Mouse (Mus musculus): ENCODE results near the gene Cenph. TPM values are rescaled to one million over a fixed set of nuclear protein-coding genes. Genes with fewer than 3 reads are reported as not detected.
A peak's percentile ranks its signal among the peaks of the same experiment; 100 is the strongest.
"Not testable (repeated sequence)": the region's sequence is repeated elsewhere in the genome, so short reads cannot be mapped to it uniquely, and the experiment has no call there.

Cenph gene
- polyA plus RNA-seq, 1 experiment from 2014 or later: 20.4 TPM

GRCm38 (mm10) chr13:100732756-100733155, 42.9 kb downstream of the Cenph start:
- Histone ChIP-seq H3K27me3 (replicated peaks; ENCODE audit: control insufficient read depth, insufficient read depth, low read length) (no peaks in the 10 kb centered on the region), H3K9ac (ENCODE audit: low read length) (no peak overlapping the region), H3K4me2 (ENCODE audit: low read length) (no peak overlapping the region), H3K36me3 (ENCODE audit: control insufficient read depth, insufficient read depth, low read length) (peaks cover 12% of the 10 kb centered on the region; the same call in 1 of the 2 replicates), H3K4me1 (ENCODE audit: control insufficient read depth, insufficient read depth, low read length) (peaks cover 8% of the 10 kb centered on the region; the same call in 1 of the 2 replicates), H3K9me3 (replicated peaks; ENCODE audit: control insufficient read depth, low read length) (no peaks in the 10 kb centered on the region), H3K27ac (ENCODE audit: low read depth, low read length) (no peak overlapping the region), H3K4me3 (ENCODE audit: low read depth, low read length) (no peak overlapping the region)
- DNase-seq (ENCODE audit: low spot score) (no peak), ATAC-seq (no peak)
- 95% methylated on average over 2 of the region's 2 CpGs for WGBS

- not testable (repeated sequence) for H3K4me1 ChIP-seq (ENCODE audit: control insufficient read depth, insufficient read depth, low read length); H3K27me3 ChIP-seq (replicated peaks; ENCODE audit: control insufficient read depth, insufficient read depth, low read length); ATAC-seq; DNase-seq (ENCODE audit: low spot score); H3K9me3 ChIP-seq (replicated peaks; ENCODE audit: control insufficient read depth, low read length); H3K27ac ChIP-seq (ENCODE audit: low read depth, low read length); H3K9ac ChIP-seq (ENCODE audit: low read length)
- Histone ChIP-seq H3K36me3 (ENCODE audit: control insufficient read depth, insufficient read depth, low read length) (peaks cover 13% of the 10 kb centered on the region; the same call in 1 of the 2 replicates), H3K4me3 (ENCODE audit: low read depth, low read length) (peak overlapping the region; percentile 85; the same call in 1 of the 2 replicates), H3K4me2 (ENCODE audit: low read length) (peak overlapping the region; percentile 58)
- 88% methylated on average over 5 of the region's 6 CpGs for WGBS
Measured at GRCm38 (mm10) chr13:100731462-100732046, 44.1 kb downstream of the Cenph start.

- H3K9me3 ChIP-seq (replicated peaks; ENCODE audit: control insufficient read depth, low read length): no peaks in the 10 kb centered on the region
- H3K4me3 ChIP-seq (ENCODE audit: low read depth, low read length): peak within 1 kb of the TSS; percentile 85
- under 1% methylated on average over 19 of the region's 19 CpGs for WGBS
- DNase-seq (ENCODE audit: low spot score) (peak; percentile 97), ATAC-seq (peak; percentile 100)
- peak within 1 kb of the TSS; percentile 92 for H3K9ac ChIP-seq (ENCODE audit: low read length)
- no peaks in the 10 kb centered on the region for H3K27me3 ChIP-seq (replicated peaks; ENCODE audit: control insufficient read depth, insufficient read depth, low read length)
- peaks cover 8% of the 10 kb centered on the region; the same call in 1 of the 2 replicates for H3K4me1 ChIP-seq (ENCODE audit: control insufficient read depth, insufficient read depth, low read length)
- peak within 1 kb of the TSS; percentile 58 for H3K4me2 ChIP-seq (ENCODE audit: low read length)
- peak within 1 kb of the TSS; percentile 85 for H3K27ac ChIP-seq (ENCODE audit: low read depth, low read length)
- peaks cover 11% of the 10 kb centered on the region; the same call in 1 of the 2 replicates for H3K36me3 ChIP-seq (ENCODE audit: control insufficient read depth, insufficient read depth, low read length)
Measured at GRCm38 (mm10) chr13:100730861-100731176, 44.9 kb downstream of the Cenph start, which contains the start of gene Cdk7. Gene Cdk7, minus strand, starts transcription at chr13:100730939.

- Histone ChIP-seq H3K9ac (ENCODE audit: low read length) (peak overlapping the region; percentile 92), H3K9me3 (replicated peaks; ENCODE audit: control insufficient read depth, low read length) (no peaks in the 10 kb centered on the region), H3K27ac (ENCODE audit: low read depth, low read length) (peak overlapping the region; percentile 85), H3K36me3 (ENCODE audit: control insufficient read depth, insufficient read depth, low read length) (peaks cover 8% of the 10 kb centered on the region; the same call in 1 of the 2 replicates), H3K4me3 (ENCODE audit: low read depth, low read length) (peak overlapping the region; percentile 85), H3K4me1 (ENCODE audit: control insufficient read depth, insufficient read depth, low read length) (peaks cover 8% of the 10 kb centered on the region; the same call in 1 of the 2 replicates), H3K4me2 (ENCODE audit: low read length) (peak overlapping the region; percentile 58), H3K27me3 (replicated peaks; ENCODE audit: control insufficient read depth, insufficient read depth, low read length) (no peaks in the 10 kb centered on the region)
- ATAC-seq (peak; percentile 86), DNase-seq (ENCODE audit: low spot score) (peak; percentile 16)
- 2% methylated on average over 30 of the region's 30 CpGs for WGBS
Measured at GRCm38 (mm10) chr13:100730153-100730860, 45.4 kb downstream of the Cenph start.

- not testable (repeated sequence) for H3K4me2 ChIP-seq (ENCODE audit: low read length); H3K27me3 ChIP-seq (replicated peaks; ENCODE audit: control insufficient read depth, insufficient read depth, low read length); H3K36me3 ChIP-seq (ENCODE audit: control insufficient read depth, insufficient read depth, low read length); ATAC-seq; H3K27ac ChIP-seq (ENCODE audit: low read depth, low read length); H3K9me3 ChIP-seq (replicated peaks; ENCODE audit: control insufficient read depth, low read length); H3K4me3 ChIP-seq (ENCODE audit: low read depth, low read length); H3K9ac ChIP-seq (ENCODE audit: low read length); DNase-seq (ENCODE audit: low spot score); H3K4me1 ChIP-seq (ENCODE audit: control insufficient read depth, insufficient read depth, low read length)
- 87% methylated on average over 4 of the region's 4 CpGs for whole genome bisulfite sequencing
Measured at GRCm38 (mm10) chr13:100728530-100728929, 47.2 kb downstream of the Cenph start.

- Histone ChIP-seq H3K27ac (ENCODE audit: low read depth, low read length) (no peak overlapping the region), H3K9me3 (replicated peaks; ENCODE audit: control insufficient read depth, low read length) (no peaks in the 10 kb centered on the region), H3K36me3 (ENCODE audit: control insufficient read depth, insufficient read depth, low read length) (peaks cover 8% of the 10 kb centered on the region; the same call in 1 of the 2 replicates), H3K4me1 (ENCODE audit: control insufficient read depth, insufficient read depth, low read length) (peaks cover 8% of the 10 kb centered on the region; the same call in 1 of the 2 replicates), H3K4me2 (ENCODE audit: low read length) (no peak overlapping the region), H3K9ac (ENCODE audit: low read length) (no peak overlapping the region), H3K4me3 (ENCODE audit: low read depth, low read length) (no peak overlapping the region), H3K27me3 (replicated peaks; ENCODE audit: control insufficient read depth, insufficient read depth, low read length) (no peaks in the 10 kb centered on the region)
- DNase-seq (ENCODE audit: low spot score) (no peak), ATAC-seq (no peak)
- 95% methylated on average over 5 of the region's 5 CpGs for WGBS
Measured at GRCm38 (mm10) chr13:100728086-100728485, 47.6 kb downstream of the Cenph start.

GRCm38 (mm10) chr13:100725194-100725593, 50.5 kb downstream of the Cenph start:
- ATAC-seq (no peak), DNase-seq (ENCODE audit: low spot score) (no peak)
- no peak overlapping the region for H3K27ac ChIP-seq (ENCODE audit: low read depth, low read length)
- WGBS: 92% methylated on average over 10 of the region's 10 CpGs
- H3K36me3 ChIP-seq (ENCODE audit: control insufficient read depth, insufficient read depth, low read length): peaks cover 27% of the 10 kb centered on the region
- H3K9ac ChIP-seq (ENCODE audit: low read length): no peak overlapping the region
- no peak overlapping the region for H3K4me3 ChIP-seq (ENCODE audit: low read depth, low read length)
- H3K9me3 ChIP-seq (replicated peaks; ENCODE audit: control insufficient read depth, low read length): no peaks in the 10 kb centered on the region
- H3K4me2 ChIP-seq (ENCODE audit: low read length): no peak overlapping the region
- no peaks in the 10 kb centered on the region for H3K27me3 ChIP-seq (replicated peaks; ENCODE audit: control insufficient read depth, insufficient read depth, low read length)
- peaks cover 8% of the 10 kb centered on the region; the same call in 1 of the 2 replicates for H3K4me1 ChIP-seq (ENCODE audit: control insufficient read depth, insufficient read depth, low read length)

- Histone ChIP-seq H3K9ac (ENCODE audit: low read length) (no peak overlapping the region), H3K4me1 (ENCODE audit: control insufficient read depth, insufficient read depth, low read length) (peaks cover 2% of the 10 kb centered on the region; the same call in 1 of the 2 replicates), H3K27me3 (replicated peaks; ENCODE audit: control insufficient read depth, insufficient read depth, low read length) (no peaks in the 10 kb centered on the region), H3K4me3 (ENCODE audit: low read depth, low read length) (no peak overlapping the region), H3K27ac (ENCODE audit: low read depth, low read length) (no peak overlapping the region), H3K36me3 (ENCODE audit: control insufficient read depth, insufficient read depth, low read length) (peaks cover 32% of the 10 kb centered on the region), H3K9me3 (replicated peaks; ENCODE audit: control insufficient read depth, low read length) (no peaks in the 10 kb centered on the region), H3K4me2 (ENCODE audit: low read length) (no peak overlapping the region)
- ATAC-seq (peak; percentile 46; the same call in 1 of the 2 replicates), DNase-seq (ENCODE audit: low spot score) (peak; percentile 47)
- WGBS: 63% methylated on average over 7 of the region's 7 CpGs
Measured at GRCm38 (mm10) chr13:100724051-100724754, 51.5 kb downstream of the Cenph start.
